Mouse (Mus musculus) kidney, adult 9 months (tissue): ENCODE measurements around the gene Prkg2.

Experiments
- DNase-seq: peaks from one replicate; pipeline ENCODE4 v3.0.0; 2022

Prkg2 gene

GRCm38 (mm10) chr5:98897946-98898345 is 139.2 kb downstream of the Prkg2 start:
- DNase-seq: no peak

DNA sequence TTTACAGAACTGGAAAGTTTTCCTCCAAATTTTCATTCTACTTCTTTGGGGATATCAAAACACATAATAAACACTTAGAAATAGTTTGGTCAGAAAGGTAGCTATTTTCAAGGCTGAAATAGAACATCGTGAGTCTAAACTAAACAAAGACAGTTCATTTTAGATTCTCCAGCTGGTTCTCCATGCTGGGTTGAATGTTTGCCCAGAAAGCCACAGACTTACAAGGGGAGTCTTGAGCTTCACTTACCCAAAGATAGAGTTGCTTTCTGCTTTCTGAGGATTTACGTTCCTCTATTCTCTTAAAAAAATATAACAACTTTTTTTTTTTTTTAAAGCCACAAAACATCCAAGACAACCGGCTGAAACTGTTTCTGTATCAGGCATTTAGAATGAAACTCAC is 142.9 kb downstream of the Prkg2 start:
- DNase-seq: no peak

- DNase-seq: no peak
Measured at GRCm38 (mm10) chr5:98890544-98891050, 146.6 kb downstream of the Prkg2 start.

- peak; percentile 78 for DNase-seq
Measured at GRCm38 (mm10) chr5:98882096-98882495, 155.1 kb downstream of the Prkg2 start.
